Mouse (Mus musculus): ENCODE data around the gene Tns1. TPM values are rescaled to one million over a fixed set of nuclear protein-coding genes. Genes with fewer than 3 reads are reported as not detected.
A peak's percentile ranks its signal among the peaks of the same experiment; 100 is the strongest.

Gene Tns1
- total and polyA plus RNA-seq, 2 experiments from 2014 or later = 11.7 to 28.0 TPM

DNA sequence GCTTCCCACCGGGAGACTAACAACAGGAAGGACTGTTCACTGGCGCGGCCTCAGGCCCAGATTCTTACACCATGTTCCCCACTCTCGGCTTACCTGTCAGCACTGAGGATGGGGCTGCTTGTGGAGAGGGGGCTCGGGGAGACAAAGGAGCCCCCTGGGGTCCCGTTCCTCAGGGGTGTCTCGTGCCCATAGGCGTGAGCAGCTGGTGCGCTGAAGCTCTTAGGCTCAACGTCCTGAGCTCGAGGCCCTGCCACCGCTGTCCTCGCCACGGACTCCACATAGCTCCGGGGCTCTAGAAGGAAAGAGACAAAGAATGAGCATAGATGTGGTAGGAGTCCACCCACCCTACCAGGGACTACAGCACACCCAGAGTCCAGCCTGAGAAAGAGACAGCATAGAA, 196.4 kb downstream of the Tns1 start:
- Histone ChIP-seq H3K4me2 (ENCODE audit: low read depth, low read length) (no peak overlapping the region), H3K27ac (no peak overlapping the region), H3K9ac (replicated peaks; ENCODE audit: low read length) (no peak overlapping the region), H3K4me1 (ENCODE audit: insufficient read depth, low read length) (no peaks in the 10 kb centered on the region), H3K27me3 (ENCODE audit: insufficient read depth, low read length) (no peaks in the 10 kb centered on the region), H3K4me3 (ENCODE audit: low read length) (no peak overlapping the region), H3K9me3 (ENCODE audit: low read length) (no peaks in the 10 kb centered on the region), H3K36me3 (ENCODE audit: insufficient read depth, low read length) (no peaks in the 10 kb centered on the region)
- no peak for ATAC-seq
- DNase-seq (ENCODE audit: low spot score) = no peak
- WGBS = 77% methylated on average over 15 of the region's 15 CpGs
- TF ChIP-seq CTCF (IDR thresholded peaks at IDR 0.05; ENCODE audit: low read depth) = no peak

GRCm38 (mm10) chr1:73926279-73926678, 198.0 kb downstream of the Tns1 start:
- no peak overlapping the region for H3K4me2 ChIP-seq (ENCODE audit: low read depth, low read length)
- H3K4me3 ChIP-seq (ENCODE audit: low read length) = no peak overlapping the region
- no peak overlapping the region for H3K9ac ChIP-seq (replicated peaks; ENCODE audit: low read length)
- H3K4me1 ChIP-seq (ENCODE audit: insufficient read depth, low read length) = no peaks in the 10 kb centered on the region
- H3K27me3 ChIP-seq (ENCODE audit: insufficient read depth, low read length) = no peaks in the 10 kb centered on the region
- TF ChIP-seq CTCF (IDR thresholded peaks at IDR 0.05; ENCODE audit: low read depth) = peak; percentile 61
- no peak for ATAC-seq
- peak; percentile 42 for DNase-seq (ENCODE audit: low spot score)
- no peaks in the 10 kb centered on the region for H3K9me3 ChIP-seq (ENCODE audit: low read length)
- H3K27ac ChIP-seq = no peak overlapping the region
- H3K36me3 ChIP-seq (ENCODE audit: insufficient read depth, low read length) = no peaks in the 10 kb centered on the region
- WGBS = 60% methylated on average over 7 of the region's 7 CpGs

DNA sequence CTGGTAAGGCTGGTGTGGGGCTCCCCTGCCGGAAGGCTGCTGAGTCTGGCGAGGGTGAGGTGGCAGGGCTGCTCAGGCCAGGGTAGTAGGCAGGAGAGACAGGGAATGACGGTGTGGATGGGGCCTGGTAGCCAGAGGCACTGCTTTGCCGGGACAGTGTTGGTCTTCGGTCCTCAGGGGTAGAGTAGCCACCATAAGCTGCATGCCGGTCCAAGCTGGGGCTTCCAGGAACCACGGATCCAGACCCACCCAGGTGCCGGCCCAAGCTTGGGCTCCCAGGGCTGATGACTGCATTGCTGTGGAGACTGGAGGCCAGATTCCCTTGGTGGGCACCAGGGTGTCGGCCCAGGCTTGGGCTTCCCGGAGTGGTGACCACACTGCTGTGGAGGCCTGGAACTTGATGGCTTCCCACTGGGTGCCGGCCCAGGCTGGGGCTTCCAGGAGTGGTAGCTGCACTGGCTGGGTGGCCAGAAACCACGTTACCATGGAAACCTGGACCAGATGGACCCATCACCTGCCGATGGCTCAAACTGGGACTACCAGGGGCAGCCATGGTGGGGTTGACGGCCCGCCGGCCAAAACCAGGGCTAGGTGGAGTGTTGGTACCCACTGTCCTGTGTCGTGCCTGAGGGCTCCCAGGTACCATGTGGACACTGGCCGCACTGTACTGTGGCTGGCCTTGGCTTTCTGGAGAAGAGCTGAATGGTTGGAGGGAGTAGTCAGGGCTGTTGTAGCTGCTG, 199.2 kb downstream of the Tns1 start:
- no peak overlapping the region for H3K9ac ChIP-seq (replicated peaks; ENCODE audit: low read length)
- H3K27ac ChIP-seq = no peak overlapping the region
- no peaks in the 10 kb centered on the region for H3K36me3 ChIP-seq (ENCODE audit: insufficient read depth, low read length)
- H3K4me2 ChIP-seq (ENCODE audit: low read depth, low read length) = no peak overlapping the region
- H3K9me3 ChIP-seq (ENCODE audit: low read length) = no peaks in the 10 kb centered on the region
- H3K4me1 ChIP-seq (ENCODE audit: insufficient read depth, low read length) = no peaks in the 10 kb centered on the region
- DNase-seq (ENCODE audit: low spot score) = no peak
- 90% methylated on average over 18 of the region's 18 CpGs for WGBS
- ATAC-seq = no peak
- TF ChIP-seq CTCF (IDR thresholded peaks at IDR 0.05; ENCODE audit: low read depth) = no peak
- H3K4me3 ChIP-seq (ENCODE audit: low read length) = no peak overlapping the region
- H3K27me3 ChIP-seq (ENCODE audit: insufficient read depth, low read length) = no peaks in the 10 kb centered on the region

GRCm38 (mm10) chr1:73924210-73924609, 200.0 kb downstream of the Tns1 start:
- WGBS = 81% methylated on average over 5 of the region's 5 CpGs
- ATAC-seq = no peak

GRCm38 (mm10) chr1:73923185-73923584, 201.1 kb downstream of the Tns1 start:
- Histone ChIP-seq H3K27ac (0 out of 2 replicates have a peak overlapping the region, but pooled peaks have one; percentile 15), H3K9me3 (ENCODE audit: low read length) (no peaks in the 10 kb centered on the region), H3K27me3 (ENCODE audit: insufficient read depth, low read length) (no peaks in the 10 kb centered on the region), H3K4me2 (ENCODE audit: low read depth, low read length) (no peak overlapping the region), H3K4me3 (ENCODE audit: low read length) (no peak overlapping the region), H3K36me3 (ENCODE audit: insufficient read depth, low read length) (peaks cover 4% of the 10 kb centered on the region; the same call in 1 of the 2 replicates), H3K4me1 (ENCODE audit: insufficient read depth, low read length) (no peaks in the 10 kb centered on the region), H3K9ac (replicated peaks; ENCODE audit: low read length) (no peak overlapping the region)
- no peak for TF ChIP-seq CTCF (IDR thresholded peaks at IDR 0.05; ENCODE audit: low read depth)
- DNase-seq (ENCODE audit: low spot score) (no peak), ATAC-seq (no peak)
- 78% methylated on average over 8 of the region's 8 CpGs for WGBS

More at GRCm38 (mm10) chr1:73924210-73924609, 200.0 kb downstream of the Tns1 start:
- Histone ChIP-seq H3K27ac (0 out of 2 replicates have a peak overlapping the region, but pooled peaks have one; percentile 15), H3K4me2 (ENCODE audit: low read depth, low read length) (no peak overlapping the region), H3K27me3 (ENCODE audit: insufficient read depth, low read length) (no peaks in the 10 kb centered on the region), H3K4me3 (ENCODE audit: low read length) (no peak overlapping the region), H3K36me3 (ENCODE audit: insufficient read depth, low read length) (no peaks in the 10 kb centered on the region), H3K4me1 (ENCODE audit: insufficient read depth, low read length) (no peaks in the 10 kb centered on the region), H3K9ac (replicated peaks; ENCODE audit: low read length) (no peak overlapping the region), H3K9me3 (ENCODE audit: low read length) (no peaks in the 10 kb centered on the region)
- TF ChIP-seq CTCF (IDR thresholded peaks at IDR 0.05; ENCODE audit: low read depth) = no peak
- DNase-seq (ENCODE audit: low spot score) = no peak

- no peak overlapping the region for H3K4me2 ChIP-seq (ENCODE audit: low read depth, low read length)
- peaks cover 7% of the 10 kb centered on the region for H3K36me3 ChIP-seq (ENCODE audit: insufficient read depth, low read length)
- H3K9ac ChIP-seq (replicated peaks; ENCODE audit: low read length) = no peak overlapping the region
- H3K27ac ChIP-seq = no peak overlapping the region
- no peaks in the 10 kb centered on the region for H3K9me3 ChIP-seq (ENCODE audit: low read length)
- DNase-seq (ENCODE audit: low spot score) (no peak), ATAC-seq (no peak)
- no peak overlapping the region for H3K4me3 ChIP-seq (ENCODE audit: low read length)
- WGBS = 96% methylated on average over 8 of the region's 8 CpGs
- no peak for TF ChIP-seq CTCF (IDR thresholded peaks at IDR 0.05; ENCODE audit: low read depth)
- no peaks in the 10 kb centered on the region for H3K4me1 ChIP-seq (ENCODE audit: insufficient read depth, low read length)
- H3K27me3 ChIP-seq (ENCODE audit: insufficient read depth, low read length) = no peaks in the 10 kb centered on the region
Measured at GRCm38 (mm10) chr1:73920701-73921100, 203.5 kb downstream of the Tns1 start.

DNA sequence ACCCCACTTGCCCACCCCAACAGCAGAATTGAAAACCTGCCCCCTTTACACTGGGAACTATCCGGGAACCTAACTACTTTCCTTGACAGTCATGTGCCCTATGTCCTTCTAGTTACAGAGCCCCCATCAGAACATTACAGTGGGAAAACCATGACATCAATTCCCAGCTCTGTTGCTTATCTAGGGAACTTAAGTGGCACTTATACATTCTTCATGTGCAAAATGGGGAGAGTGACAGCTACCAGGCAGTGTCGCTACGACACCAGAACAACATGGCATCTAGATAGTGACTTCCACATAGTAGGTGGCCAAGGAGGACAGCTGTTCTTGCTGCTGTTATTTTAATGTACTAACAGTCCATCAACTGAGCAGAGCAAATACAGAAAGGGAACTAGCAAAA, 204.3 kb downstream of the Tns1 start:
- Histone ChIP-seq H3K4me3 (ENCODE audit: low read length) (no peak overlapping the region), H3K9me3 (ENCODE audit: low read length) (no peaks in the 10 kb centered on the region), H3K27ac (no peak overlapping the region), H3K9ac (replicated peaks; ENCODE audit: low read length) (no peak overlapping the region), H3K4me2 (ENCODE audit: low read depth, low read length) (no peak overlapping the region), H3K36me3 (ENCODE audit: insufficient read depth, low read length) (peaks cover 7% of the 10 kb centered on the region), H3K27me3 (ENCODE audit: insufficient read depth, low read length) (no peaks in the 10 kb centered on the region), H3K4me1 (ENCODE audit: insufficient read depth, low read length) (no peaks in the 10 kb centered on the region)
- 94% methylated on average over 3 of the region's 3 CpGs for WGBS
- no peak for ATAC-seq
- DNase-seq (ENCODE audit: low spot score) = no peak
- no peak for TF ChIP-seq CTCF (IDR thresholded peaks at IDR 0.05; ENCODE audit: low read depth)
